Mouse (Mus musculus) midbrain, embryonic 15.5 days (tissue): ENCODE data around the gene Svop. TPM values are rescaled to one million over a fixed set of nuclear protein-coding genes. Genes with fewer than 3 reads are reported as not detected.
A peak's percentile ranks its signal among the peaks of the same experiment; 100 is the strongest.

Experiments
- ATAC-seq: fragments of 200-750 bp; cut with Nextera tagmentation; replicated peaks from 2 replicates; pipeline ENCODE4 v1.8.0; 2017; ENCODE audit warnings: moderate TSS enrichment
- H3K27ac ChIP-seq: fragments of 300-500 bp; sonication (generic); 2 replicates; pipeline ENCODE4 v1.5.1; 2015; ENCODE audit warnings: mild to moderate bottlenecking, inconsistent platforms
- H3K27me3 ChIP-seq: fragments of 300-500 bp; sonication (generic); replicated peaks from 2 replicates; pipeline ENCODE4 v1.6.1; 2015; ENCODE audit warnings: inconsistent platforms
- H3K36me3 ChIP-seq: fragments of 300-500 bp; sonication (generic); replicated peaks from 2 replicates; pipeline ENCODE4 v1.6.1; 2015; ENCODE audit warnings: inconsistent platforms
- H3K4me1 ChIP-seq: fragments of 300-500 bp; sonication (generic); 2 replicates; pipeline ENCODE4 v1.6.1; 2015; ENCODE audit warnings: inconsistent platforms
- H3K4me2 ChIP-seq: fragments of 300-500 bp; sonication (generic); 2 replicates; pipeline ENCODE4 v1.6.1; 2015; ENCODE audit warnings: inconsistent platforms, mild to moderate bottlenecking, moderate library complexity
- H3K4me3 ChIP-seq: fragments of 300-500 bp; sonication (generic); 2 replicates; pipeline ENCODE4 v1.5.1; 2015; ENCODE audit warnings: mild to moderate bottlenecking, inconsistent platforms
- H3K9ac ChIP-seq: fragments of 300-500 bp; sonication (generic); 2 replicates; pipeline ENCODE4 v1.6.1; 2015; ENCODE audit warnings: mild to moderate bottlenecking, inconsistent platforms
- H3K9me3 ChIP-seq: fragments of 300-500 bp; sonication (generic); 2 replicates; pipeline ENCODE4 v1.6.1; 2016; ENCODE audit warnings: inconsistent platforms
- WGBS: fragments of 180-500 bp; shearing (Covaris S2); methylation state at CpG from one replicate; pipeline ENCODE4 v1.1.7; 2015; ENCODE audit warnings: mixed read lengths; 5-methylcytosine and 5-hydroxymethylcytosine counted together
- polyA plus RNA-seq: library from polyadenylated mRNA; unstranded; fragments of >200 nt; fragmentation: Nextera tagmentation; extraction: Ambion mirVana; gene quantifications from 2 replicates; pipeline ENCODE4 v1.2.1, GENCODE M21; 2015

The Svop gene
- polyA plus RNA-seq, 1 experiment from 2014 or later: 115 TPM

DNA sequence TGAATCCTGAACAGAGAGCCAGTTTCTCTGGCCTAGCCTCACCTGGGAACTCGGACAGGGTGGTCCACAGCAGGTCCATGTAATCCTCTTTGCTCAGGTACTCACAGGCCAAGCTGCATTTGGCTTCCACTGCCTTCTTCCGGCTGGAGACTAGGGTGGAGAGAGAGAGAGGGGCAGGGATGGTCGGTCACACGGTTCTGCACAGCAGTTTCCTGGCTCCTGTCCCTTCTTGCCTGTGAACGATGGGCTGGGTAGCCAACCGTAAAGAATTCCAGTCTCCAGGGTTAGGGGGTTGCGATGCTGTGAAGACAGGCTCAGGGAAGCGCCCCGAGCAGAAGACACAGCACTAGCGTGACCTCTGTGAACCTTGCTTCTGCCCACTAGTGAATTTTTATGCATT, 56.3 kb downstream of the Svop start:
- peaks cover 14% of the 10 kb centered on the region for H3K36me3 ChIP-seq
- ATAC-seq: no peak
- no peak overlapping the region for H3K4me2 ChIP-seq
- H3K27ac ChIP-seq: no peak overlapping the region
- no peak overlapping the region for H3K4me3 ChIP-seq
- no peaks in the 10 kb centered on the region for H3K4me1 ChIP-seq
- WGBS: 20% methylated on average over 10 of the region's 10 CpGs
- H3K9me3 ChIP-seq: no peaks in the 10 kb centered on the region
- no peaks in the 10 kb centered on the region for H3K27me3 ChIP-seq
- H3K9ac ChIP-seq: no peak overlapping the region

DNA sequence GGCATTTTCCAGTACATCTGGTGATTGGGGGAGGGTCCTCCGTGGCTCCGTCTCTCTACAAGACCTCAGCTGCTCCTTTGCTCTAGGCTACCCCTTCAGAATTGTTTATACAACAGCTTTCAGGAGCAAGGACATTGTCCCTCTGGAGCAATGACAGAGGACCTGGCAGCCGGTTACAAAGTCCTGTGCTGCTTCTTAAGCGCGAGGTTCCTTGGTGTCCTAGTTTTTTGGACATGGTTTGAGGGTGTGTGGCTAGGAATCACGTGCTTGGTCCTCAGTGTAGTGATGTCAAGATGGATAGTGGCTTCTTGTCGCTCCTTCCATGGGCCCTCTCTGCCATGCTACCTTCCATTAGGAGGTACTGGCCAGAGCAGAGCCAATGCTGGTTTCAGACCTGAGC, 57.0 kb downstream of the Svop start:
- Histone ChIP-seq H3K36me3 (peaks cover 14% of the 10 kb centered on the region), H3K27ac (no peak overlapping the region), H3K9ac (no peak overlapping the region), H3K4me2 (no peak overlapping the region), H3K27me3 (no peaks in the 10 kb centered on the region), H3K4me1 (no peaks in the 10 kb centered on the region), H3K9me3 (no peaks in the 10 kb centered on the region), H3K4me3 (no peak overlapping the region)
- ATAC-seq: no peak
- WGBS: 85% methylated on average over 7 of the region's 7 CpGs

DNA sequence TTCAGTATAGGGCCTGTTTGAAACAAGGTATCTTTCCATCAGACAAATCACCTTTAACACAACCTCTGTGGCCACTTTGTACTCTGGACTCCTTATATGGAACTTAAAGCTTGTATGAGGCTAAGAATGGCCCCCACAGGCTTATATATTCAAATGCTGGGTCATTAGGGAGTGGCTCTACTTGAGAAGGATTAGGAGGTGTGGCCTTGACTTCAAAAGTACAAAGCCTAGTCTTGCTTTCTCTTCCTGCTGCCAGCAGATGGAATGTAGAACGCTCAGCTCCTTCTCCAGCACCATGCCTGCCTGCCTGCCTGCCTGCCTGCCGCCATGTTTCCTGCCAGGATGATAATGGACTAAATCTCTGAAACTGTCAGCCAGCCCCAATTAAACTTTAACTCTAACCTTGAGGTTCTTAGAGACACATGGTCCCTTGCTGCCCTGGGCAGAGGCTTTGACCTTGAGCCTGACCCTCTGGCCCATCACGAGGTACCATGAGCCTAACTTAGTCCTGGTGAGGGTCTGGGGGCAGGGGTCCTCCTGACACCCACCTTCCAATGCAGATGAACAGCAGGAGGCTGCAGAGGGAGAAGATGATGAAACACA, 59.1 kb downstream of the Svop start:
- H3K9ac ChIP-seq: no peak overlapping the region
- H3K9me3 ChIP-seq: no peaks in the 10 kb centered on the region
- 83% methylated on average over 3 of the region's 3 CpGs for WGBS
- H3K4me3 ChIP-seq: no peak overlapping the region
- no peaks in the 10 kb centered on the region for H3K27me3 ChIP-seq
- H3K27ac ChIP-seq: no peak overlapping the region
- peaks cover 14% of the 10 kb centered on the region for H3K36me3 ChIP-seq
- no peak for ATAC-seq
- no peak overlapping the region for H3K4me2 ChIP-seq
- H3K4me1 ChIP-seq: no peaks in the 10 kb centered on the region

DNA sequence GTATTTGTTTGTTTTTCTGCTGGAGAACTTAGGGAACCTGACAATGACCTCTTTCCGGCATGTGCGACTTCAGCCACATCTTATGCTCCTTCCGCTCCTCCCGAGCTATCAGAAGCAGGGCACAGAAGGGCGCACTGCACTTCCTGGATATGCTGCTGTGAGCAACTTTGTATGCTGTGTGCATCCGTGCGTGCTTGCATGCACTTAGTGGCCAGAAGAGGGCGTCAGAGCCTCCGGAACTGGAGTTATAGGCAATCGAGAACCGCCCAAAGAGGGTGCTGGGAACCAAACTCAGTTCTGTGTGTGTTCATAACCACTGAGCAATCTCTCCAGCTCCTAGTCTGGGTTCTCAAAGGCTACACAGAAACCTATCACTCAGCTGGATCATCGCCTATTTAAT, 60.7 kb downstream of the Svop start:
- H3K36me3 ChIP-seq: peaks cover 14% of the 10 kb centered on the region
- H3K4me3 ChIP-seq: no peak overlapping the region
- H3K27ac ChIP-seq: no peak overlapping the region
- H3K4me2 ChIP-seq: no peak overlapping the region
- WGBS: 93% methylated on average over 12 of the region's 12 CpGs
- H3K9ac ChIP-seq: no peak overlapping the region
- no peak for ATAC-seq
- H3K9me3 ChIP-seq: no peaks in the 10 kb centered on the region
- H3K27me3 ChIP-seq: no peaks in the 10 kb centered on the region
- no peaks in the 10 kb centered on the region for H3K4me1 ChIP-seq

DNA sequence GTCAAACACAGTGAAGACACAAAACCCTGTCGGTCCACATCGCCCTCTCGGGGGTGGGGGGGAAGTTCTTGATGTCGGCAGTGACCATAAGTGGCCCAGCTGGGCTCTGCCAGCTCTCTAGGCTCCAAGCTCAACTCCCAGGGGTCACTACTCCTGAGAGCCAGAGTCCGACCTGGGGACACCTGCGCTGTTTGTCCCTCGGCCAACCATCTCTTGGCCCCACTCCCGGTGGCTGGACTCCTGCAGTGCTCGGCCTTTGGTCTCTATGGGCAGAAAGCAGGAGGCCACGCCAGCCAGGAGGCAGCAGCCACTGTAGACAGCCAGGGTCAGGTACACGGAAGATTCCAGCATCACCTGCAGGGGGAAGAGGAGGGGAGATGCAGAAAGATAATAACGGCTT, 63.3 kb downstream of the Svop start:
- Histone ChIP-seq H3K27ac (no peak overlapping the region), H3K9ac (no peak overlapping the region), H3K27me3 (no peaks in the 10 kb centered on the region), H3K9me3 (no peaks in the 10 kb centered on the region), H3K4me2 (no peak overlapping the region), H3K36me3 (0 out of 2 replicates have a peak, but pooled peaks cover 5% of the 10 kb centered on the region), H3K4me1 (peaks cover 2% of the 10 kb centered on the region; the same call in 1 of the 2 replicates), H3K4me3 (no peak overlapping the region)
- 83% methylated on average over 12 of the region's 12 CpGs for WGBS
- ATAC-seq: no peak

DNA sequence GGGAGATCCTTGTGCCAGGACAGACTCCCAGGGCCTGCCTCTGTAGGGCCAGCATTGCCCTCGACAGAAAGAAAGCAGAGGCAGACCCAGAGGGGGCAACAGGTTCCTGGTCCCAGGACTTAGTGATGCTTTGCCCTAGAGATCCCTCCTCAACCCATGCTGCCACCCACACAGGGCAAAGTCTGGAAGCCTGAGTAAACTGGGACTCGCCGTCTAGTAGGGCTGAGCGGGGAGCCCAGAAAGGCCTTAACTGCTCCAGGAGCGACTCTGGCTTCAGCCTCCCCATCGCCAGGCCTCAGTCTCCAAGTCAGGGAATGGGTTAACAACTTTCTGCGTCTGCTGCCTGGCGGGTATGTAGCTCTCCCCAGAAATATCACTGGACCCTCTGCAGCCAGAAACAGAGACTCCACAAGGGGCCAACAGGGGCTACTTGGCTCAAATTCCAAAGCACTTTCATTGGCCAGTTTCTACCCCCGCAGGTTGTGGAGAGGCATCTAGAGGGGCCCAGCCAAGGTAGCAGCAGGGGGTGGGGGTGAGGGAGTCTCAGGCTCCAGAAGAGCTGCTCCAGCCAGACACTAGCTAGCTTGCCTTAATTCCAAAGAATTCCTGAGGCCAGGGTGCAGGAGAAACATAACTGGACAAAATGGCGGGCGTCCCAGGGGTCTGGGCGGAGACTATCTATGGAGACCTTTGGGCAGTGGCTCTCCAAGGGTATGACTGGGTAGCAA, 64.0 kb downstream of the Svop start:
- Histone ChIP-seq H3K27ac (no peak overlapping the region), H3K4me3 (no peak overlapping the region), H3K9ac (no peak overlapping the region), H3K4me2 (no peak overlapping the region), H3K9me3 (no peaks in the 10 kb centered on the region), H3K27me3 (no peaks in the 10 kb centered on the region), H3K4me1 (peaks cover 2% of the 10 kb centered on the region; the same call in 1 of the 2 replicates), H3K36me3 (0 out of 2 replicates have a peak, but pooled peaks cover 5% of the 10 kb centered on the region)
- WGBS: 88% methylated on average over 12 of the region's 12 CpGs
- no peak for ATAC-seq

DNA sequence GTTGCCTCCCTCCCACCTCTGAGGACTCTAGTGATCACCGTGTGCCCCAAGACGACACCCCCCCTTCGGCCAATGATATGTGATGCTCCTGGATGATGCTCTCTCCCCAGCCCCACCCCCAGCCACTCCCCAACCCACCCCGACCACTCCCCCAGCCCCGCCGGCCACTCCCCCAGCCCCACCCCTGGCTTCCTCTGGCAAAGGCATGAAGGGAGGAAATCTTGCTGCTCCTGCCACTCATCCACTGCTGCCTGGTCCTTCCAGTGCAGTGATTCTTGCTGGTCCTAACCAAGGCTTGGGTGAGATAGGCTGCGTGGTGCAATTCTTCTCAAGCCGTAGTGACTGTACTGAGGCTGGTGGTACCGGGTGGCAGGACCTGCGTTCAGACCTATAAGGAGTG, 66.5 kb downstream of the Svop start:
- no peak overlapping the region for H3K9ac ChIP-seq
- no peaks in the 10 kb centered on the region for H3K27me3 ChIP-seq
- 16% methylated on average over 10 of the region's 10 CpGs for WGBS
- 0 out of 2 replicates have a peak, but pooled peaks cover 5% of the 10 kb centered on the region for H3K36me3 ChIP-seq
- H3K4me3 ChIP-seq: no peak overlapping the region
- no peak overlapping the region for H3K27ac ChIP-seq
- H3K9me3 ChIP-seq: no peaks in the 10 kb centered on the region
- peak; percentile 43; the same call in 1 of the 2 replicates for ATAC-seq
- peak overlapping the region; percentile 17; the same call in 1 of the 2 replicates for H3K4me2 ChIP-seq
- H3K4me1 ChIP-seq: peaks cover 2% of the 10 kb centered on the region; the same call in 1 of the 2 replicates

DNA sequence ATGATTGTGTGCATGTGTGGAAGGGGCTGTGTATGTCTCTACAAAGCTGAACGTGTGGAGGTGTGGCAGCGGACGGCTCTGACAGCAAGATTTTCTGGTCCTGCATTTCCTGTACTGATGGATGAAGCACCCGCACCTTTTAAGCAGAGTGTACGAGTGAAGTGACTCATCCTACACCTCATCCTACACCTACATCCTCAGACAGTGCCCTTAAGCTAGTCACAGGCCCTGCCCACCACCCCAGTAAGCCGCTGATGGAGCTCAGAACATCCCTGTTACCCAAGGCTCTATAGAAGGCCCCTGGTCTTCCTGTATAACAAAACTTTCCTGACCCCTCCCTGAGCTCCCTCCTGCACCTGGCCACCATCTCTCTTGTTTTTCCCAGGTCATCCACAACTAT, 67.0 kb downstream of the Svop start:
- Histone ChIP-seq H3K4me1 (peaks cover 2% of the 10 kb centered on the region; the same call in 1 of the 2 replicates), H3K27ac (no peak overlapping the region), H3K9ac (no peak overlapping the region), H3K36me3 (0 out of 2 replicates have a peak, but pooled peaks cover 5% of the 10 kb centered on the region), H3K4me2 (peak overlapping the region; percentile 17; the same call in 1 of the 2 replicates), H3K4me3 (no peak overlapping the region), H3K27me3 (no peaks in the 10 kb centered on the region), H3K9me3 (no peaks in the 10 kb centered on the region)
- WGBS: 62% methylated on average over 6 of the region's 6 CpGs
- 0 out of 2 replicates have a peak, but pooled peaks have one; percentile 19 for ATAC-seq

DNA sequence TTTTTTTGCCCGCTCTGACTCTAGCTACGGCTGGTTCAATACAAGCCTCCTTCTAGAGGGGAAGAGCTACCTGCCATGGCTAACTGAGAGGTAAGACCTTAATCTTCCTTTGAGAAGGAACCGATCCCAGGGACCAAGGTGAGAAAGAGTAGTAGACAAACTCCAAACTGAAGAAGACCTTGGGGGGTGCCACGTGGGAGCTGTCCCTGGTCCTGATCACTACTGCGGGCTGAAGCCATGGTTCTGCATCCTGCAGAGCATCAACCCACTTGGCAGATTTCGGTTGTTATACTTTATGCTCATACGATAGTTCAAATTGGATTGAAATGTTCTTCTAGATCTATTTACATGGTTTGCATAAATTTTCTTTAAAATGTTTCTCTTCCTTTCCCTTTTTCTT, 76.2 kb downstream of the Svop start:
- no peak overlapping the region for H3K9ac ChIP-seq

DNA sequence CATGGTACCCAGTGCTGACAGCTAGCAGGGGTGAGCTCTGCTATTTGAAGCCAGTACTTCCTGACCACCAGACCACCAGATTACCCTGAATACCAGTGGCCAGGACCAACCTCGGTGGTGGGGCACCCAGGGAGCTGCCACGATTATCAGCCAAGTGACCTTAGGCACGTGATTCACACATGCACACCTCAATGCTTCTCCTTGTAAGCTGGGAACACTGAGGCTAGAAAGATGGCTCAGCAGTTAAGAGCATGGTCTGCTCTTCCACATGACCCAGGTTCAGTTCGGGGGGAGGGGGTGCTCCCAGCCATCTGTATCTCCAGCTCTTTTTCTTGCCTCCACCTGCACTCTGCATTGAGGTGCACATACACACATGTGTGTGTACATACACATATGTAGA, 82.3 kb downstream of the Svop start:
- no peak overlapping the region for H3K27ac ChIP-seq
- H3K9me3 ChIP-seq: no peaks in the 10 kb centered on the region
- no peaks in the 10 kb centered on the region for H3K4me1 ChIP-seq
- H3K4me2 ChIP-seq: no peak overlapping the region
- no peaks in the 10 kb centered on the region for H3K36me3 ChIP-seq
- no peak overlapping the region for H3K9ac ChIP-seq
- no peak for ATAC-seq
- no peaks in the 10 kb centered on the region for H3K27me3 ChIP-seq
- H3K4me3 ChIP-seq: no peak overlapping the region
- WGBS: 77% methylated on average over 4 of the region's 4 CpGs

More for the DNA sequence above, 76.2 kb downstream of the Svop start:
- ATAC-seq: no peak
- Histone ChIP-seq H3K27ac (no peak overlapping the region), H3K36me3 (no peaks in the 10 kb centered on the region), H3K4me2 (no peak overlapping the region), H3K4me1 (no peaks in the 10 kb centered on the region), H3K9me3 (no peaks in the 10 kb centered on the region), H3K4me3 (no peak overlapping the region), H3K27me3 (no peaks in the 10 kb centered on the region)
- WGBS: 70% methylated on average over 7 of the region's 7 CpGs

DNA sequence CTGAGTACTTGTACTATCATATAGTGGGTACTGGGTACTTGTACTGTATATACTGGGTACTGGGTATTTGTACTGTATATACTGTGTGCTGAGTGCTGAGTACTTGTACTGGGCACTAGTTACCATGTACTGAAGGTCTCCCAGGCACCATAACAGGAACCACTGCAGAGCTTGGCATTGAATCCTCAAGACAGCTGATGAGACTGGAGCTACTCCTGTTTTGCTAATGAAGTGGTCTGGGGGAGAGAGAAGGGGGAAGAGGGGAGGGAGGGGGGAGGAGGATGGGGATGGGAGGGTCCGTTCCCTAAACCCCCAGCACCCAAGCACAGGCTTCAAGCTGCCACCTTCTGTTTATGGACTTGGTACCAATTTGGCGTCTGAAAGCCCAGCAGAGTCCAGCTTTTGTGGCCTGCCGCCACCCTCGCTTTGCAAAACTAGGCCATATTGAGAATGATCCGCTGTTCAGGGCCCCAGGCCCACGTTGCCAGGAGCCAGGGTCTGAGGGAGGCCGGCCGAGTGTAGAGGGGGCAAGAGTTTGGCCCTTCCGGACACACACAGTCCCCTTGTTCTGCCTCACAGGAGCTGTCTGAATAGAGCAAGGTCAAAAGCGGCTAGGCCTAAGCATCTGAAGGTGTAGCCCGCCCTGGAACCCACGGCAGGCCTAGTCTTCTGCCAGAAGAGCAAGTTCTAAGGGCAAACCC, 83.5 kb downstream of the Svop start:
- no peaks in the 10 kb centered on the region for H3K4me1 ChIP-seq
- no peak overlapping the region for H3K9ac ChIP-seq
- H3K4me3 ChIP-seq: no peak overlapping the region
- no peak overlapping the region for H3K27ac ChIP-seq
- H3K4me2 ChIP-seq: no peak overlapping the region
- ATAC-seq: no peak
- 78% methylated on average over 12 of the region's 12 CpGs for WGBS
- H3K27me3 ChIP-seq: no peaks in the 10 kb centered on the region
- H3K36me3 ChIP-seq: no peaks in the 10 kb centered on the region
- no peaks in the 10 kb centered on the region for H3K9me3 ChIP-seq

DNA sequence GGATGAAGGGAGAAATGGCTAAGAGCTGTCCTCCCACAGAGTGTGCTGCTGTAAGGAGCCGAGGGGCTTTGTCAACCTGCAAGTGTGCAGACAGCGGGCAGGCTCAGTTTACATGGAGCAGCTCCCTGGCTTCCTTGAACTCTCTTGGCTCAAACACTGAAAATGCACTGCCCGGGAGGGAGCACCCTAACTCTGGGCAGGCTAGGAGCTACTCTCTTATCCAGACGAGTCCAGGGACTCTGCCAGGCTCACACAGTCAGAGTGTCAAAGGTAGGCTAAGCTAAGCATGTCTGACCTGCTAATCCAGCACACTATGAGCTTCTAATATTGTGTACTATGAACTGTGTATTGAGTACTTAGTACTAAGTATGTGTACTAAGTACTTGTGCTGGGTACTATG, 84.4 kb downstream of the Svop start:
- 86% methylated on average over 4 of the region's 4 CpGs for WGBS
- no peaks in the 10 kb centered on the region for H3K4me1 ChIP-seq
- no peak for ATAC-seq

More for the DNA sequence above, 84.4 kb downstream of the Svop start:
- Histone ChIP-seq H3K4me2 (no peak overlapping the region), H3K9ac (no peak overlapping the region), H3K4me3 (no peak overlapping the region), H3K36me3 (no peaks in the 10 kb centered on the region), H3K27ac (no peak overlapping the region), H3K27me3 (no peaks in the 10 kb centered on the region), H3K9me3 (no peaks in the 10 kb centered on the region)
